In genomic region chr6:90719402-90719801, GRCm38 (mm10) we compare ENCODE assay signal across 17 mouse cellular contexts.
"Had no signal": no experiment of that assay in that cellular context is flagged by ENCODE, and none has a peak within 500 bp of the region (broad histone marks: within the 10 kb centered on the region; RNA-seq: fewer than 3 reads in every experiment).

No protein-coding gene starts in this region.

- DNase-seq: lung, adult 18-20 months; lung, embryonic 14.5 days; lung, postnatal 10 days; lung, postnatal 4 days; midbrain, embryonic 14.5 days; retina, postnatal 1 day; right cerebral cortex, adult 18-20 months; right cerebral cortex, postnatal 25 days; right cerebral cortex, postnatal 4 days; thymus, adult 18-20 months; thymus, postnatal 14 days; thymus, postnatal 36 days had no signal

- H3K27ac ChIP-seq: midbrain, embryonic 10.5 days; midbrain, embryonic 12.5 days; neural tube, embryonic 15.5 days had no signal

- H3K4me3 ChIP-seq: midbrain, embryonic 10.5 days; midbrain, embryonic 12.5 days; myocyte; neural tube, embryonic 13.5 days; neural tube, embryonic 15.5 days had no signal
